Mouse (Mus musculus) lung, embryonic 14.5 days (tissue): Measurements from ENCODE around the gene Rftn1. TPM values are rescaled to one million over a fixed set of nuclear protein-coding genes. Genes with fewer than 3 reads are reported as not detected.

Source experiments
- ATAC-seq: fragments of 200-750 bp; cut with Nextera tagmentation; 2 replicates; pipeline ENCODE4 v1.8.0; 2017; ENCODE audit warnings: mild to moderate bottlenecking, moderate TSS enrichment, moderate library complexity; ENCODE audit not compliant: insufficient read depth
- DNase-seq: peaks from one replicate; pipeline ENCODE4 v3.0.0-alpha.2; 2015
- H3K27ac ChIP-seq: fragments of 300-500 bp; sonication (generic); 2 replicates; pipeline ENCODE4 v1.5.1; 2014; ENCODE audit warnings: low read depth, mild to moderate bottlenecking, moderate library complexity
- H3K27me3 ChIP-seq: fragments of 300-500 bp; sonication (generic); 2 replicates; pipeline ENCODE4 v1.6.1; 2014; ENCODE audit warnings: low read length, control low read depth; ENCODE audit not compliant: insufficient read depth
- H3K36me3 ChIP-seq: fragments of 300-500 bp; sonication (generic); 2 replicates; pipeline ENCODE4 v1.6.1; 2014; ENCODE audit warnings: control low read depth; ENCODE audit not compliant: insufficient read depth
- H3K4me1 ChIP-seq: fragments of 300-500 bp; sonication (generic); 2 replicates; pipeline ENCODE4 v1.6.1; 2014; ENCODE audit warnings: antibody characterized with exemption, control low read depth; ENCODE audit not compliant: insufficient read depth
- H3K4me2 ChIP-seq: fragments of 300-500 bp; sonication (generic); 2 replicates; pipeline ENCODE4 v1.6.1; 2014; ENCODE audit warnings: mild to moderate bottlenecking
- H3K4me3 ChIP-seq: fragments of 300-500 bp; sonication (generic); 2 replicates; pipeline ENCODE4 v1.5.1; 2014; ENCODE audit warnings: low read depth, low read length
- H3K9ac ChIP-seq: fragments of 300-500 bp; sonication (generic); 2 replicates; pipeline ENCODE4 v1.6.1; 2014
- H3K9me3 ChIP-seq: fragments of 300-500 bp; sonication (generic); 2 replicates; pipeline ENCODE4 v1.6.1; 2016; ENCODE audit warnings: low read depth, low read length, control low read depth
- CTCF ChIP-seq: IDR thresholded peaks from 2 replicates; pipeline ENCODE4 v1.5.1; 2016; ENCODE audit warnings: antibody characterized with exemption, low read depth
- WGBS: fragments of 180-500 bp; shearing (Covaris S2); extraction: QIAGEN DNeasy Blood & Tissue Kit; methylation state at CpG from one replicate; pipeline ENCODE4 v1.1.7; 2014; 5-methylcytosine and 5-hydroxymethylcytosine counted together
- polyA plus RNA-seq: library from polyadenylated mRNA; unstranded; fragments of >200 nt; fragmentation: Nextera tagmentation; extraction: Ambion mirVana; gene quantifications from 2 replicates; pipeline ENCODE4 v1.2.1, GENCODE M21; 2014

Rftn1 gene
- polyA plus RNA-seq, 1 experiment from 2014 or later = 19.0 TPM

DNA sequence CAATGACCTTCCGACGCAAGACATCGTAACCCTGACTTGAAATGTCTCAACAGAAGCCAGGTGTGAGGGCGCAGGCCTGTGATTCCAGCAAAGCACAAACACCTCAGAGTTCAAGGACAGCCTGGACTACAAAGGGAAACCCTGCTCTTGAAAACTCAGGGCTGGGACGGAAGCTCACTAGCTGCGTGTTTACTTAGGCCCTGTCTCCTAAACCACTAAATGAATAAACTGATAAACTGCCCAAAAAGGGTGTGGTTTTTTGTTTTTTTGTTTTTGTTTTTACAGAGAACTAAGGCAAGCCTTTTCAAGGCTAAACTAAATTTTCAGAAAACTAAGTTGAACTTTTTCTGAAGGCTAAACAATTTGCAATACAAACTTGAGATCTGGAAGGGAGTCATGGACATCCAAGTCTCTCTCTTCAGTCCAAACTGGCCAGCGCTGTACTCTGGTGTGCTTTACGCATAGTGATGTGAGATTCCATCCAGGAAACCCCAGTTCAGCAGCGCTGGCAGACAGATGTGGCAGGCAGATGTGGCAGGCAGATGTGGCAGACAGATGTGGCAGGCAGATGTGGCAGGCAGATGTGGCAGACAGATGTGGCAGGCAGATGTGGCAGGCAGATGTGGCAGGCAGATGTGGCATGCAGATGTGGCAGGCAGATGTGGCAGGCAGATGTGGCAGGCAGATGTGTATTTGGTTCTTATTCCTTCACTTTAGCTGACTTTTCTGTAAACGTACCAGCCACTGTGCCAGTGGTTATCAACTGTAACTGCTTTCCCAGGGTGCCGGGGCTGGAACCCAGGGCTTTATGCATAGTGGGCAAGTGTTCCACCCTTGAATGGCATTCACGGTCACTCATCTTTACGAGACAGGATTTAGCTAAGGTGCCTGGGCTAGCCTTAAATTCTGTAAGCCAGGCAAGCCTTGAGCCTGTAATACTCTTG is 158.7 kb downstream of the Rftn1 start:
- 74% methylated on average over 13 of the region's 13 CpGs for WGBS
- Histone ChIP-seq H3K9me3 (no peaks in the 10 kb centered on the region), H3K4me2 (no peak overlapping the region), H3K27ac (no peak overlapping the region), H3K4me1 (no peaks in the 10 kb centered on the region), H3K27me3 (no peaks in the 10 kb centered on the region), H3K9ac (no peak overlapping the region), H3K36me3 (no peaks in the 10 kb centered on the region), H3K4me3 (no peak overlapping the region)
- no peak for TF ChIP-seq CTCF
- no peak for DNase-seq
- no peak for ATAC-seq

DNA sequence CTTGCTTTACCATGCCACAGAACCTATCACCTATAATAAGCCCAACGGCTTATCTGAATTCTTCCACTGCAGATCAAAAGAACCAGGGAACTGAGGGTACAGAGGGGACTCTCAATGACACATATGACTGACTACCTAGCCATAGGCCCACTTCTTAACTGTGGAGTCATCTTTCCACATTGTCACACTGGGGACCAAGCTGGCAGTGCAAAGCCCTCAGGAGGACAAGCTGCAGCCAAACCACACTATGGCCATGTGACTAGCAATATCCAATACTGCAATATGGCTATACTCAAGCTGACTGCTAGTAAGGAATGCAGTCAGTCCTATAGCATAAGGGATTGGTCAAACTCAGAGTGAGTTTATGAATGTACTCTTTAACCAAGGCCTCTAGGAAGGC is 164.8 kb downstream of the Rftn1 start:
- DNase-seq = no peak
- Histone ChIP-seq H3K4me2 (no peak overlapping the region), H3K9me3 (no peaks in the 10 kb centered on the region), H3K36me3 (no peaks in the 10 kb centered on the region), H3K4me3 (no peak overlapping the region), H3K27me3 (no peaks in the 10 kb centered on the region), H3K4me1 (no peaks in the 10 kb centered on the region; the same call in 1 of the 2 replicates), H3K9ac (no peak overlapping the region), H3K27ac (no peak overlapping the region)
- no peak for ATAC-seq
- TF ChIP-seq CTCF = no peak
- WGBS = 100% methylated on average over 1 of the region's 1 CpGs

DNA sequence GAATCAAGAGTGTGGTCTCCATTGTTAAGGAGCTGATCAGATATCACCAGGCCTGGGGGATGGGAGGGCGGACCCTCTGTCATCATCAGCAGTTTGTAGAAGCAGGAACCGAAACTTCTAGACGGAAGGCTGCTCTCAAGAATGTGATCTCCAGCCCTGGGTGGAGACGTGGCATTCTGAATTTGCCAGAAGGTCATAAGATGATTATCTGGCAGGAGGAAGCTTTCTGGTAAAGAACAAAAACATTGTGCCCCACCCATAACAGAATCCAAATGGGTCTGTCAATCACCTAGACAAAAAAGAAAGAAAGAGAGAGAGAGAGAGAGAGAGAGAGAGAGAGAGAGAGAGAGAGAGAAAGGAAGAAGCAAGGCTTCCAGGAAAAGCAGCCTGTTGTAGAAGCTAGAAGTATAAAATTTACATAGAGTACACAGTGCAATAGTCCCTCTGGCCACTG is 165.3 kb downstream of the Rftn1 start:
- H3K27ac ChIP-seq = no peak overlapping the region
- H3K36me3 ChIP-seq = no peaks in the 10 kb centered on the region
- ATAC-seq = no peak
- H3K9me3 ChIP-seq = no peaks in the 10 kb centered on the region
- no peak overlapping the region for H3K4me2 ChIP-seq
- no peak overlapping the region for H3K9ac ChIP-seq
- TF ChIP-seq CTCF = no peak
- no peaks in the 10 kb centered on the region; the same call in 1 of the 2 replicates for H3K4me1 ChIP-seq
- no peak overlapping the region for H3K4me3 ChIP-seq
- DNase-seq = peak; percentile 21
- H3K27me3 ChIP-seq = no peaks in the 10 kb centered on the region
- 50% methylated on average over 4 of the region's 4 CpGs for WGBS

DNA sequence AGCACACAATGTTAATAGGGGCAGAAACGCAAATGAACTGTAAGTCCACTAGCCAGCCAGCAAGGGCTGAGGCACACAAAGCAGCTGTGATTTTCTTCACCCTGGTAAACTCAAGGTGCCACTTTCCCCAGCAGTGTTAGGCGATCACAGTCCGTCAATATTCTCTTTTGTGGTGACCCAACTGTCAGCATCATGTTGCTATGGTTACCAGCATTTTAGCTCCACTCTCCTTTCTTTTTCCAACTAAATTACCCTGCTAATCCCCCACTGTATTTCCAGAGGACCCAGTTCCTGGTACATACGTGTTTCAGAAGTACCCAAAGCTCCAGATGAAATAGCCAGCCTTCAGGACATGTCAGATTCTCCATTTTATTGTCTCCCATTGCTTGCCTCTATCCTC is 169.1 kb downstream of the Rftn1 start:
- no peak overlapping the region for H3K4me3 ChIP-seq
- H3K27me3 ChIP-seq = no peaks in the 10 kb centered on the region
- TF ChIP-seq CTCF = no peak
- no peak overlapping the region for H3K9ac ChIP-seq
- no peaks in the 10 kb centered on the region for H3K36me3 ChIP-seq
- H3K27ac ChIP-seq = no peak overlapping the region; the same call in 1 of the 2 replicates
- no peaks in the 10 kb centered on the region for H3K9me3 ChIP-seq
- H3K4me2 ChIP-seq = no peak overlapping the region
- ATAC-seq (no peak), DNase-seq (no peak)
- no peaks in the 10 kb centered on the region; the same call in 1 of the 2 replicates for H3K4me1 ChIP-seq
- WGBS = 43% methylated on average over 4 of the region's 4 CpGs

DNA sequence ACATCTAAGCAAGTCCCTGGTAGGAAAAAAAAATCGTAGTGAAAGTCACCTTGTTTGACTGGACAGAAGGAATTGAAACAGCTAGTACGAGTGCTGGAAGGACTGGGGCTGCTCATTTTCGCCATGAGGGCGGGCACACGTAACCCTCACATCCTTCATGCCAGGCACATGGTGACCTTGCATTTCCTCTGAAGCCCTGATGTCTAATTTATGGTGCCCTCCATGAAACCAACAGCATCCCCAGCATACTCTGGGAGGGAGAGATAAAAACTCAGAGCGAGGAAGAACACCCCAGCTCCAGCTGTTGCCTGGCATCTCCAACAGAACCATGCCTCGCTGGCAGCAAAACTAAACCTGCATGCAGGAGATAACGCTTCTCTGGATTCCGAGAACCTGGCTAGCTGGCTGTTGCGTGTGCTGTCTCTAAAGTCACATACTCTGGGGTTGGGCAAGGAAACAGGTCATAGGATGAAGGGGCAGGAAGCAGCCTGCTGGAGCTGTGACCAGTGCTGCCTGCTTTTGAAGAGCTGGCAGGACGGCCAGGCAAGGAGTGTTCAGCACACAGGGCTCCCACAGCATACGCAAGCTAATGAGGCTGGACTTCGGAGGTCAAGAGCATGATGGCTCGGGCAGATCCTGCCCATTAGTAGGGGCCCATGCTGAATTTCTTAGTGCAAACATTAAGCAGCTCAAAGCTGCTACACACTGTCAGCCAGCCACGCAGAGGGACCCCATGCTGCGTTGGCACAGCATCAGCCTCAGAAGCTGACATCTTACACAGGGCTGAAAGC is 170.1 kb downstream of the Rftn1 start:
- no peaks in the 10 kb centered on the region for H3K9me3 ChIP-seq
- H3K36me3 ChIP-seq = no peaks in the 10 kb centered on the region
- no peak overlapping the region for H3K4me3 ChIP-seq
- DNase-seq (no peak), ATAC-seq (peak; percentile 75; the same call in 1 of the 2 replicates)
- 46% methylated on average over 16 of the region's 16 CpGs for WGBS
- no peak overlapping the region for H3K9ac ChIP-seq
- H3K27ac ChIP-seq = peak overlapping the region; percentile 67; the same call in 1 of the 2 replicates
- no peaks in the 10 kb centered on the region; the same call in 1 of the 2 replicates for H3K4me1 ChIP-seq
- no peaks in the 10 kb centered on the region for H3K27me3 ChIP-seq
- H3K4me2 ChIP-seq = no peak overlapping the region
- no peak for TF ChIP-seq CTCF

DNA sequence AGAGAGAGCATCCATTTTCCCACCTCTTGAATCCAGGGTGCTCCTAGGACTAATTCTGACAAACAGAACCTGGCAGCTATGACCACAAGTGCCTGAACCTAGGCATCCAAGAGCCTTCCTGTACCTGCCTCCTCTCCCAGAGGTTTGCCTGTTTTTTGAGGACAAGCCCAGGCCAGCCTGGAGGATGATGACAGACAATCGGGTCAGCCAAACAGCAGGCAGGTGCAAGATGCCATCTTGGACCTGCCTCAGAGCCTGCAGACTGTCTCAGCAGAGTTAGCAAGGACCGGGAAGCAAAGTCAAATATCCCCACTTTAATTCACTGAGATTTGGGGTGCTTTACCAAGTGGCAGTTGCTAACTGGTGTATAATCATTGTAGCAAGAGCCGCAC is 170.7 kb downstream of the Rftn1 start:
- Histone ChIP-seq H3K4me1 (no peaks in the 10 kb centered on the region; the same call in 1 of the 2 replicates), H3K27me3 (no peaks in the 10 kb centered on the region), H3K4me2 (no peak overlapping the region), H3K9me3 (no peaks in the 10 kb centered on the region), H3K4me3 (no peak overlapping the region), H3K9ac (no peak overlapping the region), H3K27ac (peak overlapping the region; percentile 48; the same call in 1 of the 2 replicates), H3K36me3 (no peaks in the 10 kb centered on the region)
- ATAC-seq (no peak), DNase-seq (no peak)
- TF ChIP-seq CTCF = no peak
- 84% methylated on average over 3 of the region's 3 CpGs for WGBS

DNA sequence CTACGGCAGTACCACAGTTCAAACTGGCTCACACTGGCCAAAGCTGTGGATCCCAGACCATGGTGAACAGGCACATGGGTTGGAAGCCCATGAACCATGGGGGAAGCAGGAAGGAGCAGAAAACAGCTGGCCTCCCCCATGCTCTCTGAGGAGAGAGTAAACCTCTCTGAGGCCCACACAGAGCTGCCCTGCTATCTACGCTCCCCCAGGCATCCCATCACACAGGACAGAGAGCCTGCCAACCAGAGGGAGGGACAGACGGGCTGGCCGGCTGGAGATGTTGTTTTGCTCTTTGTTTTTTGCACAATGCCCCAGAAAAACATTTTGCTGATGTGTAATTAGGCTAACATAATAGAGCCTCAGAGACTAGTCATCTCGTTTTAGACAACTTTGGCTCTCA is 171.4 kb downstream of the Rftn1 start:
- Histone ChIP-seq H3K36me3 (no peaks in the 10 kb centered on the region), H3K9me3 (no peaks in the 10 kb centered on the region), H3K4me1 (no peaks in the 10 kb centered on the region; the same call in 1 of the 2 replicates), H3K4me2 (no peak overlapping the region), H3K27ac (no peak overlapping the region), H3K9ac (no peak overlapping the region), H3K4me3 (no peak overlapping the region), H3K27me3 (no peaks in the 10 kb centered on the region)
- WGBS = 72% methylated on average over 5 of the region's 5 CpGs
- no peak for TF ChIP-seq CTCF
- ATAC-seq (no peak; the same call in 1 of the 2 replicates), DNase-seq (no peak)
